Mouse (Mus musculus) bone marrow, adult 2 months (tissue): ENCODE measurements around the gene Agpat4. TPM values are rescaled to one million over a fixed set of nuclear protein-coding genes. Genes with fewer than 3 reads are reported as not detected.
"Not testable (repeated sequence)": the region's sequence is repeated elsewhere in the genome, so short reads cannot be mapped to it uniquely, and the experiment has no call there.

Experiments
- H3K27ac ChIP-seq: fragments of 200-500 bp; 2 replicates; pipeline ENCODE4 v1.5.1; 2012; ENCODE audit warnings: low read depth, mild to moderate bottlenecking, control low read depth, inconsistent platforms, low read length; ENCODE audit not compliant: control insufficient read depth, poor library complexity, insufficient read depth
- H3K4me1 ChIP-seq: fragments of 200-500 bp; 2 replicates; pipeline ENCODE4 v1.6.1; 2011; ENCODE audit warnings: low read length; ENCODE audit not compliant: control insufficient read depth, insufficient read depth
- H3K4me3 ChIP-seq: fragments of 200-500 bp; replicated peaks from 2 replicates; pipeline ENCODE3; 2011; ENCODE audit warnings: mild to moderate bottlenecking, low read depth, low read length, control low read depth; ENCODE audit not compliant: control insufficient read depth
- CTCF ChIP-seq: fragments of 200-500 bp; IDR thresholded peaks from 2 replicates; pipeline ENCODE4 v1.5.1; 2011; ENCODE audit warnings: low read length, control low read depth; ENCODE audit not compliant: control insufficient read depth, insufficient read depth
- POLR2A ChIP-seq: fragments of 200-500 bp; IDR thresholded peaks from 2 replicates; pipeline ENCODE4 v1.6.1; 2011; ENCODE audit warnings: low read depth, mild to moderate bottlenecking, control low read depth, low read length, borderline replicate concordance; ENCODE audit not compliant: control insufficient read depth
- WGBS: fragments of 180-500 bp; shearing (Covaris S2); methylation state at CpG from one replicate; pipeline ENCODE4 v1.1.7; 2018; 5-methylcytosine and 5-hydroxymethylcytosine counted together
- polyA plus RNA-seq: library from polyadenylated mRNA; stranded (reverse); fragments of >200 nt; gene quantifications from 2 replicates; pipeline ENCODE4 v1.2.4, GENCODE M21; 2011; ENCODE audit warnings: low replicate concordance; ENCODE audit not compliant: missing spikeins, insufficient read depth, insufficient read length

Gene Agpat4
- polyA plus RNA-seq, 1 experiment: 30.2 TPM

DNA sequence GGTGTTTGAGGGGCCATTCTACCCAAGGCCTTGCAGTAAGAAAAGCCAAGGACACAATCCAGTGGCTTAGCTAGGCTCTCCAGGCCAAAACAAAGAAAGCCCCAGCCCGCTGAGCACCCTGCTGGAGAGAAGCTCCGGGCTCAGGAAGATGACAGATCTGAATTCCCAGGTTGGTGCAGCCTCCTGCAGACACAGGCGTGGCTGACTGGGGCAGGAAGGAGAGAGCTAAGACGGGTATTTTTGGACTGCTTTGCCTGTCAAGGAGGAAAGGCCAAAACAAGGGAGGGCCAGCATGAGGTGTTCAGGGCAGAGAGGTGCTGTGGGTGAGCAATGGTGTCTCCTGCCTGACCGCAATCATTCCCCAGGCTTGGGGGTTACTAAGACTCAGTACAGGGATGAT is 105.2 kb downstream of the Agpat4 start:
- WGBS: 90% methylated on average over 5 of the region's 5 CpGs
- Histone ChIP-seq H3K4me3 (no peak overlapping the region), H3K27ac (no peak overlapping the region), H3K4me1 (no peaks in the 10 kb centered on the region)
- TF ChIP-seq CTCF: no peak

DNA sequence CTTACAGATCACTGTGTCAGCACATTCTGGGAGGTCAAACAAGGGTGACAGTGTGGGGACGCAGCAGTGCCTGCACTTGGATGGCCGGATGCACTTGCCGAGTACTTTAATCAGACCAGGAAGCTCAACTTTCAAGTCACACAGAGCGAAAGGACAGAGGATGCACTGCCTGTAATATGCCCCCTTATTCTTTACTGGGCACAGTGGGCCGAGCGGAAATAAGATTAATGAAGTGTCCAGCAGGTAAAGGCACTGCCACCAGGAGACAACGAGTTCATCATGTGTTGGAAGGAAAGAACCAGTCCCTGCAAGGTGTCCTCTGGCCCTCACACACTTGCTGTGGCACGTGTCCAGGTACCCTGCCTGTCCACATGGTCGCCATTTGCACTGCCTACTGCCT is 105.6 kb downstream of the Agpat4 start:
- no peak overlapping the region for H3K27ac ChIP-seq
- no peak for TF ChIP-seq CTCF
- TF ChIP-seq POLR2A: no peak
- H3K4me1 ChIP-seq: no peaks in the 10 kb centered on the region
- no peak overlapping the region for H3K4me3 ChIP-seq
- WGBS: 93% methylated on average over 9 of the region's 9 CpGs

- WGBS: 86% methylated on average over 7 of the region's 7 CpGs
- not testable (repeated sequence) for H3K4me1 ChIP-seq, H3K4me3 ChIP-seq, H3K27ac ChIP-seq
These were observed 106.0 kb downstream of the Agpat4 start for GRCm38 (mm10) chr17:12224551-12224950.

DNA sequence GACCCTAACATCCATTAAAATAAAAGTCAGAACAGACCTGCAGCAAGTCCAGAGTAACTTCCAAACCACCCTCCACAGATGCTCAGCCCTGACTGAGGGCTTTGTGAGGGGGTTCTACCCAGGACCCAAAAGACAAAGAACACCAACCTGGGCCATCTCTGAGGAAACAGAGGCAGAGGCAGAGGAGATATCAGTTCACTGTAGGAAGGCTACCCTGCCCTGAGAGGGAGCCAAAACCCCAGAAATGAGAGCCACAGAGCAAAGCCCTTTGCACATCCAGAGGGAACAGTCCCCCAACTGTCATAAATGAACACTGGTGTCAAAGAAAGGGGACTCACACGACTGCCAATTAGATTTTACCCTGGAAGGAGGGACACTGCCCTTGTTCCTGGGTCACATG is 106.7 kb downstream of the Agpat4 start:
- 73% methylated on average over 1 of the region's 1 CpGs for WGBS
- Histone ChIP-seq H3K27ac (no peak overlapping the region), H3K4me3 (no peak overlapping the region), H3K4me1 (no peaks in the 10 kb centered on the region)
- TF ChIP-seq POLR2A: no peak
- no peak for TF ChIP-seq CTCF

- H3K4me3 ChIP-seq: no peak overlapping the region
- TF ChIP-seq CTCF (peak; percentile 47; the same call in 1 of the 2 replicates), POLR2A (no peak)
- H3K27ac ChIP-seq: no peak overlapping the region
- H3K4me1 ChIP-seq: no peaks in the 10 kb centered on the region; the same call in 1 of the 2 replicates
- 78% methylated on average over 12 of the region's 12 CpGs for WGBS
These were observed 108.0 kb downstream of the Agpat4 start for GRCm38 (mm10) chr17:12226551-12226950.

DNA sequence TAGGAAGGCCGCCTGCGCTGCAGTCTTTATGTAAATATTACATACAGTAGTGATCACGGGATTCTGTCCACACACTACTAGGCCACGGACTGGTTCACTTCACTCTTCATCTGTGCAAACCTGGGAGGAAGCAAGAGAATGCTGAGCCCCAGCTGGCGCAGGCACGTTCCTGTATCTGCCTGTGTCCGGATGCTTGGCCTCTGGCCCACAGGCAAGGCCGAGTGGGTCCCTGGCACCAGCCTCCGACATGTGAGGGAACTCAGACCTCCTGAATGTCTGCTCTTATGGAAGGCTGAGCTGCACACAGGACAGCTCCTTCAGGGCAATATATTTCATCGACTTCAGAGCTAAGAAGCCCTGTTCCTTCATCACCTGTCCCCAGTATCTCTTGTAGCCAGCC is 109.5 kb downstream of the Agpat4 start:
- TF ChIP-seq POLR2A: no peak
- no peak for TF ChIP-seq CTCF
- 88% methylated on average over 10 of the region's 10 CpGs for WGBS
- H3K27ac ChIP-seq: no peak overlapping the region
- no peaks in the 10 kb centered on the region; the same call in 1 of the 2 replicates for H3K4me1 ChIP-seq
- no peak overlapping the region for H3K4me3 ChIP-seq

DNA sequence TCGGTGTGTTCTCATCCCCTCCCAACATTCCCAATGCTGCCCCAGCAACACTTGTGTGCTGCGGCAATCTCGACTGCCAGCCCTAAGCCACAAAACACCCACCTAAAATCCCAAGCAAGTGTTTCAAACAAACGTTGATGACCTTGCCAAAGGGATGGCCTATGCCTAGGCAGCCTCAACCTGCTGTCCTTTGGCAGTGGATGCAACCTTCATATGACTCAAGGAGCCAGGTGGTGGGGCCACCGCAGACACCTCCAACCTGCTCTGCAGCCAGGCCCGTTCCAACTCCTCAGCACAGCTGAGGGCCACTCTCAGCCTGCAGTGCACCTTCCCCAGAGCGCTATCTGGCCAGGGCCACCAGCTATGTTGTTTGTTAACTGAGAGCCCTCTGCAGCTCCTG is 110.0 kb downstream of the Agpat4 start:
- H3K4me1 ChIP-seq: no peaks in the 10 kb centered on the region; the same call in 1 of the 2 replicates
- no peak for TF ChIP-seq CTCF
- TF ChIP-seq POLR2A: no peak
- H3K27ac ChIP-seq: no peak overlapping the region
- 91% methylated on average over 7 of the region's 7 CpGs for WGBS
- no peak overlapping the region for H3K4me3 ChIP-seq

DNA sequence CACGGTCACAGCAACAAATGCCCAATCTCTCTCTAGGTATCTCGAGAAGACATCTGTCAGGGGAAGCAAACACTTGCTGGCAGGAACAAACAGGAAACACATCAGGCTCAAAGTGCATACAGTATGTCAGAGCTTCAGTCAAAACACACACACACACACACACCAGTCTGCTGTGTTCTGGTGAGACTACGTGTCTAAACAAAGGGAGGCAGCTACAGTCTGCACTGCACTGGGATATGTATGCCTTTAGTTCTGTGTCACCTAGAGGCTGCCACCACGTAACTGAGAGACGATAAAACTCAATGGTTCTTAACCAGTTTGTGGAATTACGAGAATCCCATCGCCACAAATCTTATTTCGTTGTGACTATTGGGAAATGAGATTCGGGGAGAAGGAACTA is 111.3 kb downstream of the Agpat4 start:
- no peak overlapping the region for H3K4me3 ChIP-seq
- WGBS: 80% methylated on average over 9 of the region's 9 CpGs
- H3K27ac ChIP-seq: no peak overlapping the region
- H3K4me1 ChIP-seq: no peaks in the 10 kb centered on the region; the same call in 1 of the 2 replicates
- TF ChIP-seq CTCF (no peak), POLR2A (no peak)

DNA sequence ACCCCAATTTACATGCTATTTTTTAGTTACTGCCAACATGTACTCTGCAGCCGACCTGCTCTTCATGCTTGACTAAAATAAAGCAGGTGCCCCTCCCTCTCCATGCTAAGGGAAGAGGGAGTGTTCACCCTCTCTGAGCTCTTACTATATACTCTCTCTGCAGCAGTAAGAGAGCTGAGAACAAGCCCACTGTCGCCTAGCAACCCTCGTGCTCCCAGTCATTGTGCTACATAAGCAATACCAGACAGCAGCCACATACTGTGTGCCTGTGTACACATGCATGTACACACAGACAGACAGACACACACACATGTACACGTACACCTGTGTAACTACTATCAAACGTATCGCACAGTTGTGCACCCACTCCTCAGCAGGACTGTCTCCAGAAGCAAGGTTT is 111.7 kb downstream of the Agpat4 start:
- H3K4me1 ChIP-seq: no peaks in the 10 kb centered on the region; the same call in 1 of the 2 replicates
- no peak overlapping the region for H3K27ac ChIP-seq
- no peak overlapping the region for H3K4me3 ChIP-seq
- 88% methylated on average over 6 of the region's 6 CpGs for WGBS
- no peak for TF ChIP-seq CTCF
- TF ChIP-seq POLR2A: no peak
